ENCODE assay signal across 8 mouse cellular contexts in the genomic region with DNA sequence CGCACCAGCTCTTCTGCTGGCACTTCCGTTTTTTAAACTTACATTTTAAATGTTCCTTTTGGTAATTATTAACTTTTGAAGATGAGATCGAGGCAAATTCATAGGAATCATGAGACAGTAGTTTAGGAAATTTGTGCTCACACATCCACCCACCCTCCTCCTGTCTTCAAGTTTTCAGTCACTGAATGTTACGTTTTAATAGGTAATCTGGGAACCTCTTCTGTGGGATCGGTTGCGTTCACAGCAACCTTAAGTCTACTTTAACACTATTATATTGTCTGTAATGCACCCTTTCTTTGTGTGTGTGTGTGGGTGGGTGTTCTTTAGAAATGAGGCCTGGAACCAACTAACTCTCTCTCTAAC. TPM values are rescaled to one million over a fixed set of nuclear protein-coding genes. Genes with fewer than 3 reads are reported as not detected.
DNase-seq lines count a peak whose midpoint lies in the region; ATAC-seq and TF ChIP-seq lines count a peak whose summit lies in the region.

No protein-coding gene starts in this region.

- no peaks in the 10 kb centered on the region for H3K36me3 ChIP-seq in lung, embryonic 15.5 days
- no peaks in the 10 kb centered on the region for H3K36me3 ChIP-seq in intestine, postnatal 0 days (ENCODE audit: control insufficient read depth, insufficient read depth)
- no peaks in the 10 kb centered on the region for H3K36me3 ChIP-seq in neural tube, embryonic 13.5 days

- TF ChIP-seq POLR2A in embryonic fibroblast, embryonic 13.5 days (IDR thresholded peaks at IDR 0.05; ENCODE audit: low read depth, low read length): no peak

- peak overlapping the region; percentile 97 for H3K27ac ChIP-seq in lung, embryonic 15.5 days
- peak overlapping the region; percentile 36; the same call in 1 of the 2 replicates for H3K27ac ChIP-seq in embryonic fibroblast, embryonic 13.5 days (ENCODE audit: insufficient read depth, low read length)
- H3K27ac ChIP-seq in intestine, postnatal 0 days (ENCODE audit: low read depth, low read length): no peak overlapping the region; the same call in 1 of the 2 replicates
- peak overlapping the region; percentile 96; the same call in 1 of the 2 replicates for H3K27ac ChIP-seq in neural tube, embryonic 13.5 days (replicated peaks)

- H3K27me3 ChIP-seq in lung, embryonic 15.5 days: no peaks in the 10 kb centered on the region
- no peaks in the 10 kb centered on the region for H3K27me3 ChIP-seq in intestine, postnatal 0 days (replicated peaks; ENCODE audit: control insufficient read depth, insufficient read depth, low read length)
- no peaks in the 10 kb centered on the region for H3K27me3 ChIP-seq in neural tube, embryonic 13.5 days

- H3K4me3 ChIP-seq in lung, embryonic 15.5 days: peak overlapping the region; percentile 70
- H3K4me3 ChIP-seq in embryonic fibroblast, embryonic 13.5 days (ENCODE audit: insufficient read depth, low read length): peak overlapping the region; percentile 47; the same call in 1 of the 2 replicates
- H3K4me3 ChIP-seq in intestine, postnatal 0 days (ENCODE audit: low read depth, low read length): peak overlapping the region; percentile 72
- H3K4me3 ChIP-seq in neural tube, embryonic 13.5 days: peak overlapping the region; percentile 82

- H3K4me1 ChIP-seq in lung, embryonic 15.5 days: peaks cover 10% of the 10 kb centered on the region
- H3K4me1 ChIP-seq in embryonic fibroblast, embryonic 13.5 days (ENCODE audit: control insufficient read depth, insufficient read depth, low read length): no peaks in the 10 kb centered on the region
- H3K4me1 ChIP-seq in intestine, postnatal 0 days (replicated peaks; ENCODE audit: control insufficient read depth, insufficient read depth, low read length): no peaks in the 10 kb centered on the region; the same call in none of the 2 replicates
- peaks cover 29% of the 10 kb centered on the region for H3K4me1 ChIP-seq in neural tube, embryonic 13.5 days (replicated peaks)

- no peak for ATAC-seq in lung, embryonic 15.5 days (ENCODE audit: borderline replicate concordance, extremely low read depth, low FRiP score, low TSS enrichment)
- ATAC-seq in intestine, postnatal 0 days: no peak
- no peak for ATAC-seq in neural tube, embryonic 13.5 days (ENCODE audit: low read depth)

- WGBS in lung, embryonic 15.5 days: 10% methylated on average over 6 of the region's 6 CpGs
- WGBS in intestine, postnatal 0 days: 14% methylated on average over 6 of the region's 6 CpGs
- 13% methylated on average over 6 of the region's 6 CpGs for WGBS in neural tube, embryonic 13.5 days

- peak overlapping the region; percentile 86 for H3K9ac ChIP-seq in lung, embryonic 15.5 days
- peak overlapping the region; percentile 90 for H3K9ac ChIP-seq in intestine, postnatal 0 days (ENCODE audit: low read depth, low read length)
- H3K9ac ChIP-seq in neural tube, embryonic 13.5 days: peak overlapping the region; percentile 84

- no peak for TF ChIP-seq CTCF in embryonic fibroblast, embryonic 13.5 days (IDR thresholded peaks at IDR 0.05; ENCODE audit: borderline replicate concordance, insufficient read depth, low read length)
- TF ChIP-seq CTCF in intestine, postnatal 0 days (IDR thresholded peaks at IDR 0.05; ENCODE audit: low read depth): no peak

- DNase-seq in lung, postnatal 10 days: no peak
- DNase-seq in cerebellum, adult 11-12 months: no peak
- no peak for DNase-seq in frontal cortex, postnatal 25 days (ENCODE audit: low spot score in 2 of 2)
- no peak for DNase-seq in thymus, postnatal 10 days (ENCODE audit: low spot score in 2 of 2)

- no peaks in the 10 kb centered on the region for H3K9me3 ChIP-seq in lung, embryonic 15.5 days
- H3K9me3 ChIP-seq in intestine, postnatal 0 days (ENCODE audit: control insufficient read depth): no peaks in the 10 kb centered on the region
- H3K9me3 ChIP-seq in neural tube, embryonic 13.5 days: no peaks in the 10 kb centered on the region

- H3K4me2 ChIP-seq in lung, embryonic 15.5 days: peak overlapping the region; percentile 84
- peak overlapping the region; percentile 96 for H3K4me2 ChIP-seq in intestine, postnatal 0 days (replicated peaks; ENCODE audit: low read depth)
- peak overlapping the region; percentile 67 for H3K4me2 ChIP-seq in neural tube, embryonic 13.5 days

RNA-seq across cellular contexts. Expression of a gene that starts 0.3 kb away (rescaled TPM):
- polyA plus RNA-seq in lung, embryonic 15.5 days (2015; fragmentation: Nextera tagmentation; extraction: Ambion mirVana): 15.3 and 17.8 TPM in 2 replicates
- polyA plus RNA-seq in embryonic fibroblast, embryonic 13.5 days (2011; ENCODE audit: insufficient read length, low read depth, missing spikeins): 16.2 and 24.3 TPM in 2 replicates
- 9.6 and 10.0 TPM in 2 replicates for polyA plus RNA-seq in intestine, postnatal 0 days (2015; fragmentation: Nextera tagmentation; extraction: Ambion mirVana)
- polyA plus RNA-seq in neural tube, embryonic 13.5 days (2015; fragmentation: Nextera tagmentation; extraction: Ambion mirVana): 18.2 and 19.8 TPM in 2 replicates
